Mouse (Mus musculus): ENCODE measurements around the gene Tle2.
A peak's percentile ranks its signal among the peaks of the same experiment; 100 is the strongest.

The Tle2 gene

DNA sequence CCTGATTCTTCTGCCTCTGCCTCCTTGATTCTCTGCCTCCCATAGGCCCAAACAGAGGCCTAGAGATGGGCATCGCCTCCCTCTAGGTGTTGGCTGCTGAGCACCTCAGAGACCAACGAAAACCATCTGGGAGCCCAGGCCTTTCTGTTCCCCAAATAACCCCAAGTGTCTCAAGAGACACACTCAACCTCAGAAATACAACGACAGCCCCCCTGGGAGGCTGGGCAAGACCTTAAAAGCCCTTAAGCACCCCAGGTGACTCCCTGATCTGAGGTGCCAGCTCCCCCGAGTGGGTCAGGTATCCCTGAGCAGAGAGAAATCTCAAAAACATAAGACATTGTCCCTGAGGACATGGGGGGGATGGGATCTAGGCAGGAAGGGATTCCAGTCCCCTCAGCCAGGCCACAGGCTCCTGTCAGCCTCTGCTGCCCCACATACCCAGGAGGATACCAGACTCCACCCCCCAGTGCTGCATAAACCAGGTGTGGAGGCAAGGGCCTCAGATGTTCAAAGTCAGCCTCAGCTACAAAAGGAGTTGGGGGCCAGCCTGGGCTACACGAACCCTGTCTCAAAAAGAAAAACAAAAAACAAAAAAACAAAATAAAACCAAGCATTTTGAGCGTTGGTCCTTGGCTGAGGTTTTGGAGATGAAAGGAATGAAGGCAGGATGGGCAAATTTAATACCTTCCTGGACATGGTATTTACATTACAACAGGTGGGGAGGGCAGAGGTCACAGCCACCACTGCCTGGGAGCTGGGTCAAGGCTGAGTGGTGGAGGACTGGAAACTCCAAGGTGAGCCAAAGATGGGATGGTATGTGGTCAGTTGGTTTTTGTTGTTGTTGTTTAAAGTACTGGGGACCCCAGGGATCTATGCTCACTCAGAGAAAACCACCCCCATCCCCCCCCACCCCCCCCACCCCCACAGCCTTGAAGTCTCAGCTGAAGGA lies 20.3 kb upstream of the Tle2 start:
- no peak for DNase-seq (ENCODE audit: low spot score)

DNA sequence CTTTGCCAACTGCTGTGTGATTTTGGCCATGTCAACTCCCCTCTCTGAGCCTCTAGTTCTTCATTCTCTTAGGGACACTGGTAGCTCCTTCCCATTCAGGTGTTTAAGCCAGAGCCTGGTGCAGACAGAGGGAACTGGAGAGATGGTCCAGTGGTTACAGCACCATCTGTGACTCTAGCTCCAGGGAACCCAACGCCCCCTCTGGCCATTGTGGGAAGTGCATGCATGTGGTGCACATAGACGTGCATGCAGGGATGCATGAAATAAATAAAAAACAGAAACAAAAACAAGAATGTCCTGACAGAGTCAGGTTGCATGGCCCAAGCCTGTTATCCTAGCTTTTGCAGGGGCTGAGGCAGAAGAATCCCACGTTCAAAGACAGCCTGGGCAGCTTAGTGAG lies 18.1 kb upstream of the Tle2 start:
- DNase-seq (ENCODE audit: low spot score), result no peak

DNA sequence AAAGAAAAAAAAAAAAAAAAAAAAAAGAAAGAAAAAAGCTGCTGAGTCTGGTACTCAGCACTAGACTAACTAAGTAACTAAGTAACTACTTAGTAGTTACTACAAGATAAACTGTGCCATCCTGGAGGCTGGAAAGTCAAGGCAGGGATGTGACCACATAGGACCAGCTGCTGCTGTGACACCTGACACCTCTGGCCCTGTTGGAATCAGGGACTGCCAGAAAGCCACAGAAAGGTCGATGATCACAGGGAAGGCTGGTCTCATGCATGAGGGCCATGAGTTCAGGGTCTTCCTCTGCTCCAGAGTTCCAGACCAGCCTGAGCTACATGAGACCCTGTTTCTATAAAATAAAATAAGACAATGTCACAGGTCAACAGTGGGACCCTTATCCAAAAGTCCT lies 16.9 kb upstream of the Tle2 start:
- no peak for DNase-seq (ENCODE audit: low spot score)

DNA sequence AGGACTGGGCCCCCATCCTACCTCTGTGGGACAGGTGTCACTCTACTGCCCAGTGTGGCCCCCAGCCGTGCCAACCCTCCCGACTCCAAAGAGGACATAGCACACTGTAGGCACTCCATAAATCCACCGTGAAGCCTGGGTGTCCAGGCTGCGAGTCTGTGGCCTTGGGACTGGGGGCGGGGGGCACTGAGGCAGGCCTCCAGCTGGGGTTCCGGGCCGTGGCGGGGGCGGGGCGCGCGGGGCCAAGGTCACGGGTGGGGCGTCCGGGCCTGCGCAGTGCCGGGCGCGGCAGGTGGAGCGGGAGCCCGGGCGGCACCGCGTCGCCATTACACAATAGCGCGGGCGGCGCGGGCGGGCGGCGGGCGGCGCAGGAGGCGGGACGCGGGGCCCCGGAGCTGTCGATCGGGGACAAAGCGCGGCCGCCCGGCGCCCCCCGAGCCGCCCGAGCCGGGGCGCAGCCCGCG lies 15.2 kb upstream of the Tle2 start, which contains the start of gene Aes:
Aes (plus strand) TSS at position 326 of the 464 bp plus-strand sequence.
- no peak for DNase-seq (ENCODE audit: low spot score)

DNA sequence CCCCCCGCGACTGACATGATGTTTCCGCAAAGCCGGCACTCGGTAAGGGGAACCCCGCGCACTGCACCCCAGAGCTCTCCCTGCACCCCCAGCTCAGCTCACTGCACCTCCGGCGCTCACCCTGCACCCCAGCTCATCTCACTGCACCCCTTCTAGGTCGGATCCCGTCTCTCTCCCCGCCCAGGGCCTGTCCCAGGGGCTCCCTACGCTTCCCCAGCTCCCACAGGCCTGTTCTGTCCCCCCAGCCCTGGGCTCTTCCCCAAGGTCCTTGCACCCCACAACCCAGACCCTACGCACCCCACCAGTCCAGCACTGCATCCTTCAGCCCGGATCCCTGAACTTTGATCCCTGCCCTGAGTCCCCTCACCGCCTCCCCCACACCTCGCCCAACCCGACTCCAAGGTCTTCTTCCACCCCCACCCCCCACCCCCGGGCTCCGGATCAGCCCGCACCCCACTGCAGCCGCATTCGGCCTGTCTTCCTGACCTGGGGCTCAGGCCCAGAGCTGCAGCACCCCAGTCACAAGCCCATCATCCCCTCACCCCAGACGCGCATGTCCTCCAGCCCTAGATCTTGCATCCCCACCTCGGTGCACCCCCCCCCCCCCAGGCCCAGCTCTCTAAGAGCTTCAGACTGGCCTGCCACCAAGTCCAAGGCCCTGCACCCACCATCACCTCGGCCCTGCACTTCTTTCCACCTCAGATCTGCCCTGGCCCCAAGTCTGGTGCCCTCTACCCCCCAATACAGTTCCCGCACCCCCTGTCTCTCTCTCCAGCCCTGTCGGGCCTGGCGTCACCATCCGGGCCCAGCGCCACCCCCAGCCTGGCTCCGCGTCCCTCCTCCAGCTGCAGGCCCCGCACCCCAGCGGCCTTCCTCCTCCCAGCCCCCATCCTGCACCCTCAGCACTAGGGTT lies 14.5 kb upstream of the Tle2 start:
- no peak for DNase-seq (ENCODE audit: low spot score)

DNA sequence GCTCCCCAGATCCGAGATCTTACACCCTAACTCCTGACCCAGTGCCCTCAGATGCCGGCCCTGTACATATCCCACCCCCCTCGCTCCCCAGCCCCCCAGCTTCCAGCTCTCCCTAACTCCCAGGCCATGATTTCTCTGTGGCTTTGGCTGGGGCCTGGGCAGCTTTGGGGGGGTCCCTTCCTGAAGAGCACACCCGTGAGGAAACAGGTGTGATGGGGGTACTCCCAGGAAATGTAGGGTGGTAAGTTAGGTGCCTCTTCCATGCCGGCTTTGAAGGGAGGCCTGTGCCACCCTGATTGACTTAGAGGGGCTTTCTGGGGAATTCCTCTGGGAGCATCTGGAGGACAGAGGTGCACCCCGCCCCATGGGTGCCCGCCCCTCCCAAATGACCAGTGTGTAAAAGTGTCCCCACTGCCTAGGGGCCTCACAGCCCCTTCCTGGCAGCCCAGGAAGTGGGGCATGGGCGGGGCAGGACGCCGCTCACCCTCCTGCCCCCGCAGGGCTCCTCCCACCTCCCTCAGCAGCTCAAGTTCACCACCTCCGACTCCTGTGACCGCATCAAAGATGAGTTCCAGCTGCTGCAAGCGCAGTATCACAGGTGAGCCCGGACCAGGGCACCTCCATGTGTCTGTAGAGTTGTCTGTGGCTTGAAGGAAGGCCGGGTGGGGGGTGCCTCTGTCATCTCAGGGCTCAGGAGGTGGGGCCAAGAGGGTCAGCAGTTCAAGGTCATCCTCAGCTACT lies 13.5 kb upstream of the Tle2 start:
- no peak for DNase-seq (ENCODE audit: low spot score)

DNA sequence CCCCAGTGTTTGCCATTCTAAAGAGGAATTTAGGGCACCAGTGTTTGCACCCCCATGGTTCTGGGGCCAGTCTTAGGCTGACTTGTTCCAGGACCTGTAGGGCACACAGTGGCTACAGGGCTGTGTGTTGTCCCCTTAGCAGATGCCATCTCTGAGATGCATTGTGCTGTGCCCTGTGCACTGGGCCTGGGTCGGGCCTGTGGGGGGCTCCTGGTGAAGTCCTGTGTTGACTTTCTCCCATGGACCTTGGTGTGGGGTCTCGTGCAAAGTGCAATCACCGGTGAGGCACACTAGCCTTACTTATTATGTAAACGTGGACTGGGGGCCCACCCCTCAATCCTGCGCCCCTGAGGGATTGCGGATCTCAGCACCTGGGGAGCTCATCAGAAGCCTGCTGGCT lies 11.9 kb upstream of the Tle2 start:
- no peak for DNase-seq (ENCODE audit: low spot score)

DNA sequence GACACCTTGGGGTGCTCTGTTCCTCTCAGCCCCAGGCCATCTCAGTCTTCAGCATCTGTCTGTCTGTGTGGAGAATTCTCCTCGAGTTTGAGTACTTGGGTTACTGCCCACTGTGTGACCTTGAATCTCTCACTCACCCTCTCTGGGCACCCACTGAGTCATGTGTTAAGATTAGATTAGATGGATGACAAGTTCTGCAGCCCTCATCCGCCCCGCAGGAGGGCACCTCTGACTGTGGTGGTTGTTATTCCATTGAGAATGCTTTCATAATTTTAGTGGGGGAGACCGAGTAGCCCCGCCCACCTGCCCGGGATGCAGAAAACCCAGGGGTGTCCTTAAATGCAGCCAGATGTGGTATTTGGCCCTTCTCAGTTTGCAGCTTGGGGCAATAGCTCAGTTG lies 10.9 kb upstream of the Tle2 start:
- DNase-seq (ENCODE audit: low spot score), result no peak

DNA sequence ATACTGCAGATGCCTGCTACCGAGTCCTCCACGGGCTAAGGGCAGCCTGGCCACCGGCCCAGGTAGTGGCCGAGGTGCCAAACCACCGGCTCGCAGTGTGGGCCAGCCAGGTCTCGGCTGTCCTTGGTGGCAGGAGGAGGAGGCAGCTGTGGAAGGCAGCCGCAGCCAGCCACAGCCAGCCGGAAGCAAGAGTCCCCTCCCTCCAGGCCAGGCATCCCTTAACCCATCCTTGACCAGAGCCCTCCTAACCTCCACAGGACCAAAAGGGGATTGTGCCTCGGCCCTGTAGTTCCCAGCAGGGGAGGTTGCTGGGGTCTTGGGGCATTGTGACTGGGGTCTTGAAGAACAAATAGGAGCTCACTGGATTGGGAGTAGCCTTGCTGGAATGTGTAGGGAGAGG lies 10.1 kb upstream of the Tle2 start:
- no peak for DNase-seq (ENCODE audit: low spot score)

DNA sequence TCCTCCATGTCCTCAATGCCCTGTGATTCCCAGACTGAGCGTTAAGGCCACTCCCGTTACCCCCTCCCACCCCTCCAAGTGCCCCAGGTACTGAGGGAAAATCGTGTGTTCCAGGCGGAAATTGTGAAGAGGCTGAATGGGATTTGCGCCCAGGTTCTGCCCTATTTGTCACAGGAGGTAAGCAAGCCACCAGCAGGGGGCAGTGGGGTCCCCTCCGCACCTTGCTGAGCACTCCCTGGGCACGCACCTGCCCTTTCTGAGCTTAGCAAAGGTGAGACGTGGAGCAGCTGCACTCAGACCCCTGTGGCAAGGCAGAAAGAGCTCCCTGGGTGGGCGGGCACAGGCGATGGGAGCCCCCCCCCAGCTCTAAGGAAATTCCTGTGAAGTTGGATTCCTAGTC lies 9.6 kb upstream of the Tle2 start:
- no peak for DNase-seq (ENCODE audit: low spot score)

DNA sequence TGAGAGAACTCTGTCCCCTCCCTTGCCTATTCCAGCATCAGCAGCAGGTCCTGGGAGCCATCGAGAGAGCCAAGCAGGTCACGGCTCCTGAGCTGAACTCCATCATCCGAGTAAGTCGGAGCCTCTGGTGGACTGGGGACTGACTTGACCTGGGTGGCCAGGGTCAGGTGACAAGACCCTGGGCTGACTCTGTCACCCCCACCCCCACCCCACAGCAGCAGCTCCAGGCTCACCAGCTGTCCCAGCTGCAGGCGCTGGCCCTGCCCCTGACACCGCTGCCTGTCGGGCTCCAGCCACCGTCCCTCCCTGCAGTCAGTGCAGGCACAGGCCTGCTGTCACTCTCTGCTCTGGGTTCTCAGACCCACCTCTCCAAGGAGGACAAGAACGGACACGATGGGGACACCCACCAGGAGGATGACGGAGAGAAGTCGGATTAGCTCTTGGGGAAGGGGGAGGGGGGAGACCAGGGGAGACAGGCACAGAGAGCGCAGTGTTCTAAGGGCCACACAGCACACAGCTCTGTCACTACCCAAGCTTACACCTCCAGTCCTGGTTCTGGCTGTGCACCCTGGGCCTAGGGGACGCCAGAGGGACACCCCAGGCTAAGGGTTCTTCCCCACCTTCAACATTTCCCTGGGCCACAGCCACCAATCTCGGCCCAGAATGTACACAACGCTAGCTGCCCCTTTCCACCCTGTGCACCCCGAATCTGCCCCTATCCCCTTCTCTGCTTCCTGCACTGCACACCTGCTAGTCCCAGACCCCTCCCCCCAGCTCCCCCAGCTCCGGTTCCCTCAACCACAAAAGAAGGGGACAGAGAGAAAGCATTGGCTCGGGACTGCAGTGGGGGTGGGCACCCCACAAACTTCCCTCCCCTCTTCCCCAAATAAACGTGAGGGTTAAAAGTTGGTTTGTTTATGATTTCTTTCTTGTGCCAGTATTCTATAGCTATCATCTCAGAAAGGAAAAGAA lies 8.8 kb upstream of the Tle2 start:
- no peak for DNase-seq (ENCODE audit: low spot score)

DNA sequence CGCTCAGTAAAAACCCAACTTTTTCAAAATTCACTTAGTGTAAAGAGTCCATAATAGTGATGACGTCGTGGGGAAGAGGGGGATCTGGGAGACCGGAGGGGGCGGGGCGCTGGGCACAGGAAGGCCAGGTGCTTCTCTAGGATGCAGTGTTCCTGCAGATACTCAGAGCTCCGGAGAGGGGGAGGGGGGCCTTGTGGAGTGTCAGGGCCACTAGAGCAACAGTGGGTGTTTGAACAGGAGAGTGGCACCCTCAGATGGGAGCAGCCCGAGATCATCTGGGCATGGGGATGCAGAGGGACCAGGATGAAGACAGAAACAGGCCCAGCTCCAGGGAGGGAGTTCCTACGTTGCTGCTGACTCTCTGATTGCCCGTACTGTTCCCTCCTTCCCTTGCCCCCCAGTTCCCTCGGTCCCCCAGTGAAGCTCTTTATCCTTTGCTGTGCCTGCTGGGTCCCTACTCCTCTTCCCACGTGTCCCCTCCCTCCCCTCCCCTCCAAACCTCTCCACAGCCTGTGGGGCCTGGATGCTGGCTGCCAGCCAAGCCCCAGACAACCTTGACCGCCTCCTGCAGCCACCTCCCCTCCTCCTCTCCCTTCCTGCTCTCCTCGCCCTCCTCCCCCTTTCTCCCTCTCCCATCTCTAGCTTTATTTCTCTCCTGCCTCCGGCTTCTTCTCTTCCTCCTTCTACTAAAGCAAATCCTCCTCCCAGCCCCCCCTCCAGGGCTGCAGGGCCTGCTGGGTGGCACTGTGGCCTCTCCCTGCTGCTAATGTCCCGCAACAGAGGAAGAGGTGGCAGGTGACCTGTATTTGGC lies 5.8 kb upstream of the Tle2 start:
- DNase-seq (ENCODE audit: low spot score), result no peak

DNA sequence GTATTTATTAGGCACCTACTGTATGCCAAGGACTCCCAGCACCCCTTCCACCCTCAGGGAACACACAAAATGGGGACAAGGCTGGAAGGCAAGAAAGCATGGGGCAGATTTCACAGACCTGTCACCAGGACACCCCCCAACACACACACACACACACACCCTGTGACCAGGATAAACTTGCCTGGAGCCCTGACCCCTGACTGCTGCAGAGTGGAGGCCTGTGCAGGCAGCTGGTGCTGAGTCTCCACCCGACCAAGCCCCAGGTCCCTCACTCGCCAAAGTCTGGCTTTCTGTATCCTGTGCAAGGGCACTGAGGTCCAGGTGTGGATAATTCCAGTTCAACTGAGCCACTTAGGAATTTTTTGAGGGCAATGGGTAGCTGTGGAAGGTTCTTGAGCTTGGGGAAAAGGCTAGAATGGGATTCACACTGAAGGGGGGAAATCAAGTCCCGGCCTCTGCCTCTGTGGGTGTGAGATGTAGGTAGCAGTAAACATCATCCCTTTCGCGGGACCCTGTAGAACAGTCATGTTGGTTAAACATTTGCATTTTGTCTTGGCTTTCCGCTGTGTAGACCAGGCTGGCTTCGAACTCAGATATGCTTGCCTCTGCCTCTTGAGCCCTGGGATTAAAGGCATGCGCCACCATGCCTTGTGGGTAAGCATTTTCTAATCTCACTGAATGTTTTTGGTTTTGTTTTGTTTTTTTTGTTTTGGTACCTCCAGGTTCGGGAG lies 4.7 kb upstream of the Tle2 start:
- DNase-seq (ENCODE audit: low spot score), result no peak

DNA sequence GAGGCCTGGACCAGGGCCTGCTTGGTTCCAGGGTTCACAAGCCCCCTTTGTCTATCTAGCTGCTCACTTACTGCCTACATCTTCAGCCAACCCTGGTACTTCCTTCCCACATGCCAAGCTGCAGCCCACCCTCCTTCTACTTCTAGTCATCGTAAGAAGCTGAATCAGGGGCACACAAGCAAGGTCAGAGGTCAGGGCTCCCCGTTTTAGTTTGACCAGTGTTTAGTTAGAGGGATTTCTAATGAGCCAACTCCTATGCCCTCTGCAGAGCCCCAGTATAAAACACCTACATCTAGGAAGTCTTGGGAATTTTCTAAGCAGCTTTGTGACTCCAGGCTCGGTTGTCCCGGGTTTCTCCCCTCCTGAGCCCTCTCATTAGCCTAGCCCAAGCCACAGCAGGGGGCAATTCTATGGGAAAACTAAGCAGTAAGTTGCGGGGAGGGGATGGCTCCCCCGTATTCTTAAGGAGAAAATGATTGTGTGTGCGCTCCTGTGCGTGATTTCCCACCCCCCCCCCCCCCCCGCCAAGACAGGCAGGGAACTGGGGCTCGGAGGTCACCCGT lies 4.0 kb upstream of the Tle2 start:
- DNase-seq (ENCODE audit: low spot score), result no peak

DNA sequence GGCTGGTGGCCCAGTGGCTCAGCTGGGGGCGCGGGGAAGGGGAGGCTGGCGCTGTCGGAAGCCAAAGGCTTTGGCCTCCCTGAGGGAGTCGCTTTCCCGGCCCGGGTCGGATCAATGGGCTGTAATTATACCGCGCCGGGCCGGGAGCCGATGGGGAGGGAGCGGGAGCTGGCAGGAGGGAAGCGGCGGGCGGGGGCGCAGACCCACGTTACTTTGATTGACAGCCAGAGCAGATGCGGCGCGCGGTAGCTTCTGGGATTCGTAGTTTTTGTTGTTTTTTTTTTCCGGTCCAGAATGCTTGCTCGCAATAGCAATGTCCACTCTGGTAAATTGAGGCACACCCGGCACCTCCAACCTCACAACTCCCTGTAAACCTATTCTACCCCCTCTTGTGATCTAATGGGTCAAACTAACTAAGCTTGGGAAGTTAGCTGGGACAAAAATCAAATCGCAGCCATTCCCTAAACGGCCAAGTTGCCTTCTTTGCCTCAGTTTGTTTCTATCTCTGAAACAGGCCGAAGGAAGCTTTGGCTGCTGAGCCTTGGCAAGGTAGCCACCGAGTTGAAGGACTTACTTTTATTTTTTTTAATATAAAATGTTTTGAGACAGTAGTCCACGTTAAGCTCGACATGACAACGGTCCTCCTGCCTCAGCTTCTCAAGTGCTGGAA lies 3.4 kb upstream of the Tle2 start:
- peak; percentile 90 for DNase-seq (ENCODE audit: low spot score)

DNA sequence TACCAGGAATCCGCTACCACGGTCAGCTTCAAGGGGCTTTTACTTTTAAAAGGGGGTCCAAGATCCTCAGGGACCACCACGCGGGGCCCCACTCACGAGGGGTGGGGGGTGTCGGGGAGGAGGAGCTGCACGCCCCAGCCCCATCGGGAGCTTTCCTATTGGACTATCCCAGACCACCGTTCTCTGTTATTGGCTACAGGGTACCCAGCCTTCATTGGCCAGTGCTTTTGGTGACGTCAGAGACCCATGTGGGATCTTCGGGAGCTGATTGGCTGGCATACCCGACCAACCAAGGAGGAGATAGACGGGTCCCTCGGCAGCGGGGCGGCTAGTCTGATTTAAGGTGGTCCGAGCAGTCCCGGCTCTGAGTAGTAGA lies 2.9 kb upstream of the Tle2 start:
- DNase-seq (ENCODE audit: low spot score), result peak; percentile 99

DNA sequence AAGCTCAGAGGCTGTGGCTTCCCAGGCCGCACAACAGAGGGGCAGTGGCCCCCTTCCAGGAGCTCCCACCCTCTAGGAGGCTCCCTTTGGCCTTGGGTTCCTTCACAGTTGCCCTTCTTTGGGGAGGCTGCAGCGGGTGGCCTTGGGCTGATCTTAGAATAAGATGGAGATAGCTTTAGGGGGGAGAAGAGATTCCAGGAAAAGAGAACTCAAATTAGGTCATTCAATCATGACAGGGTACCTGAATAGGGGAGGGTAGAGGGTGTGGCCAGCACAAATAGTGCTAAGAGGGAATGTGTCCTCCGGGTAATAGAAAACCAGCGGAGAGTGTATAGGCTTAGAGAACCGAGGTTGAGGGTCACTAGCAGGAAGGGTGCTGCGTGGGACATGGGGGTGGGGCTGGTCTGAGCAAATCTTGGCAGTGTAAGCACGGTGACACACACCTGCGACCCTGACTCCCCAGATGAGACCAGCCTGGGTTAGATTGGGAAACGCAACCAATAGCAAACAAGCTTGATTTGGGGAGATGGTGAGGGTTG lies 2.2 kb upstream of the Tle2 start:
- no peak for DNase-seq (ENCODE audit: low spot score)

DNA sequence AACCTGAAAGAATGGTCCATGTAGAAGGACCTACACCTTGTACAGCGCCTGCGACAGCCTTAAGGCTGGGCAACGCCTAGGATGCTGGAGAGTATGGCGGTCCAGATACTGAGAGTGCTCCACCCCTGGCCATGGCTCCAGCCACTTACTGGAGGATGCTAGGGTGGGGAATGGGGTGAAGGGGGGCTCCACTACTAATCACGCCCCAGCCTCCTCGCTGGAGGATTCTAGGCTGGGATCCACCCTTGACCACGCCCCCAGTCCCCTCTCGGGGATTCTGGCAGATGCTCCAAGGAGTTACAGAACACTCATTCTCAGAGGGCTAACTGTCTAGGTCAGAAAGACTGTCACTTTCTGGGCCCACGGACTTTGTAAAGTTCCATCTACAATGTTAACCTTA lies 1.4 kb upstream of the Tle2 start:
- DNase-seq (ENCODE audit: low spot score), result no peak
